Mouse (Mus musculus) cerebellum, postnatal 25 days (tissue): ENCODE data around the gene Vmn1r29.
"Not testable (repeated sequence)": the region's sequence is repeated elsewhere in the genome, so short reads cannot be mapped to it uniquely, and the experiment has no call there.

Source experiments
- DNase-seq, 2 experiments: peaks; one replicate each; pipeline ENCODE4 v3.0.0; 2021; ENCODE audit warnings: mixed read lengths in 2 of 2

Gene Vmn1r29

GRCm38 (mm10) chr6:58301249-58301648 lies at the start of gene Vmn1r29:
Gene Vmn1r29 (plus strand): TSS chr6:58301549.
- DNase-seq, result no peak

GRCm38 (mm10) chr6:58261737-58262136 lies 39.6 kb upstream of the Vmn1r29 start, which contains the start of gene Vmn1r28:
Gene Vmn1r28 (plus strand): TSS chr6:58262037.
- no peak for DNase-seq

- not testable (repeated sequence) for DNase-seq
These were observed 21.7 kb upstream of the Vmn1r29 start for GRCm38 (mm10) chr6:58279661-58280060.

GRCm38 (mm10) chr6:58292201-58292600 lies 9.1 kb upstream of the Vmn1r29 start:
- DNase-seq, result no peak

GRCm38 (mm10) chr6:58298511-58298910 lies 2.8 kb upstream of the Vmn1r29 start:
- DNase-seq, result not testable (repeated sequence)

- not testable (repeated sequence) for DNase-seq
These were observed 29.3 kb downstream of the Vmn1r29 start for GRCm38 (mm10) chr6:58330686-58331085.
